Mouse (Mus musculus) C3H10T1/2 (cell line): ENCODE measurements around the gene Rsl24d1. TPM values are rescaled to one million over a fixed set of nuclear protein-coding genes. Genes with fewer than 3 reads are reported as not detected.

Experiments
- polyA plus RNA-seq, 2 experiments: library from polyadenylated mRNA; unstranded; fragments of >200 nt; fragmentation: generic; extraction: Trizol; gene quantifications; one replicate each; pipeline ENCODE4 v1.2.1; 2012; ENCODE audit warnings: missing spikeins in 2 of 2

Gene Rsl24d1
- polyA plus RNA-seq: 10 to 100 TPM; 13.1 to 41.0 TPM

DNA sequence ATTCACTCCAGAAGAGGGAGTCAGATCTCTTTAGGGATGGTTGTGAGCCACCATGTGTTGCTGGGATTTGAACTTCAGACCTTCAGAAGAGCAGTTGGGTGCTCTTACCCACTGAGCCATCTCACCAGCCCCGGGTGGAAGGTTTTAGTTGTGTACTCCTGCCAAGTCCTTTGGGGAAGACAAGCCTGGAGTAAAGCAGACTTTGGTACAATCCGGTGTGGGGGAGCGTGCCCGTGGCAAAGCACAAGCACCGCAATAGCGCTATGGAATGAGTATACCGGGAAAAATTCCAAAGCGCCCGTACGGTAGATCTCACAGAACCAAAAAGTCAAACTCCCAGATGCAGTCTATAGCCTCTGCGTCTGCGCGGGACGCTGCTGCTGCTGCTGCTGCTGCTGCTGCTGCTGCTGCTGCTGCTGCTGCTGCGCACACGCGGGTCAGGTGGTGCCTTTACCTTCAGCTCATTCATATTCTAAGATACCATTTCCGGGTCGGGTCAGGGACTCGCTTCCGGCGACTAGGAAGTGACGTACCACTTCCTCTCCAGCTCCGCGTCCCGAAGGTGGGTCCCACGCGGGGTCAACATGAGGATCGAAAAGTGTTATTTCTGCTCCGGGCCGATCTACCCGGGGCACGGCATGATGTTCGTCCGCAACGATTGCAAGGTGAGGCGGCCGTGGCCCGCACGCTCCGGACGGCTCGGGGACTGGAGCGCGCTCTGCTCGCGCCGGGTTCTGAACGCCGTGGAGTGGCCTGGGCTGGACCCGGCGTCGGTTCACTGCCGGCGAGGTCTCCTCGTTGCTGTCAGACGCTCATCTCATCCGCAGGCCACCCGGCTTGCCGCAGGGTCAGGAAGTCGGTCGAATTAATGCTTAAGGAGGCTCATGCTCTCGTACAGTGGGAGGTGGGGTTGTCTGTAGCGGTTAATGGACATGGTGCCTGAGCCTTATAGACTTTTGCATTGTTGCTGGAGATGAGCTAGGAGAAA is at the start of gene Rsl24d1:
TSS of gene Rsl24d1 (plus strand) at position 508 of the 988 bp plus-strand sequence.

DNA sequence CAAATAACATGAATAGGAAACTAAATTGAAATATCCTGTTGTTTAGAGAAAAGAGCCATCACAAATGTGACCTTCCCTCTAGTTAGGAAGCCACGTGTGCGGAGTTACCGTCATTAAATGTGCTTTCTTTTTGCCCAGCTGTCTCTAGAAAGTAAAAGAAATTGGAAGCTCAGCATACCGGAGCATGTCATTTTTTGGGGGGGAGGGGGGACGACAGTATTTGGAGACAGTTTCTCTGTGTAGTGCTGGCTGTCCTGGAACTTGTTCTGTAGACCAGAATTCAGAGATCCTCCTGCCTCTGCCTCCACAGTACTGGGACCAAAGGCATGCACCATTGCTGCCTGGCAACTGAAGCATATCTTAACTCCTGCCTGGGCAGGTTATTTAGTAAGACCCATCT is 11.7 kb upstream of the Rsl24d1 start, which contains the start of gene Khdc3:
TSS of gene Khdc3 (plus strand) at position 301 of the 400 bp plus-strand sequence.

DNA sequence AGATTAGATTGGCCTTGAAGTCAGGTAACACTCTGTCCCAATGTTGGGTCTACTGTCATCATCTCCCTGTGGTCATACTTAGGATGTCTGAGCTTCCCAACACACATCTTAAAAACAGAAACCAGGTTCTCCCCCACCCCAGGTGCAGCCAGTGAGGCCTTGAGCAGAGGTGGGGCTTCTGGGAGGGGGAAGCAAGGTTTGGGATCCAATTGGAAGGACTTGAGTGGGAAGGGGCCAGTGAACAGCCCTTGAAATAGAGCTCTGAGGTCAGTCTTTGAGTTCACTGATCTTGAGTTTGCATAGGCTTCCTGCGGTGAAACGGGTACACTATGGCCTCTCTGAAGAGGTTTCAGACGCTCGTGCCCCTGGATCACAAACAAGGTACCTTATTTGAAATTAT is 11.0 kb upstream of the Rsl24d1 start, which contains the start of gene Gm20509:
TSS of gene Gm20509 (plus strand) at position 290 of the 400 bp plus-strand sequence.

Other genes with a start within 250 kb of the Rsl24d1 start
- gene Pygo1, start 187.8 kb upstream of the Rsl24d1 start, polyA plus RNA-seq: 1 to 10 TPM in 1 of 2 experiments, under 1 TPM in 1; 0.26 to 3.9 TPM
- gene Dyx1c1, start 154.6 kb upstream of the Rsl24d1 start, polyA plus RNA-seq: under 1 TPM in 1 of 2 experiments, not detected in 1; 0.44 TPM
- under 1 TPM in 1 of 2 experiments, not detected in 1; 0.02 TPM for gene Gm44503, start 154.6 kb upstream of the Rsl24d1 start, polyA plus RNA-seq
- gene Ccpg1os, start 128.0 kb upstream of the Rsl24d1 start, polyA plus RNA-seq: 10 to 100 TPM in 1 of 2 experiments, under 1 TPM in 1; 0.98 to 11.3 TPM
- 10 to 100 TPM in 1 of 2 experiments, under 1 TPM in 1; 0.97 to 10.6 TPM for gene Ccpg1, start 128.0 kb upstream of the Rsl24d1 start, polyA plus RNA-seq
- 1 to 10 TPM; 1.7 to 7.0 TPM for gene Pigb, start 73.0 kb upstream of the Rsl24d1 start, polyA plus RNA-seq
- under 1 TPM in 1 of 2 experiments, not detected in 1; 0.02 TPM for gene Rab27a, start 68.6 kb upstream of the Rsl24d1 start, polyA plus RNA-seq
- not detected for gene Khdc3, start 11.6 kb upstream of the Rsl24d1 start, polyA plus RNA-seq
- not detected for gene Gm20509, start 11.0 kb upstream of the Rsl24d1 start, polyA plus RNA-seq